Comparison of ENCODE assay signal across 19 mouse cellular contexts in genomic region chr4:135597571-135597970, GRCm38 (mm10). TPM values are rescaled to one million over a fixed set of nuclear protein-coding genes. Genes with fewer than 3 reads are reported as not detected.
DNase-seq lines count a peak whose midpoint lies in the region; ATAC-seq lines count a peak whose summit lies in the region.
"Had no signal": no experiment of that assay in that cellular context is flagged by ENCODE, and none has a peak within 500 bp of the region (broad histone marks: within the 10 kb centered on the region; RNA-seq: fewer than 3 reads in every experiment).

No protein-coding gene starts in this region.

- no peaks in the 10 kb centered on the region for H3K27me3 ChIP-seq in heart, embryonic 16.5 days (ENCODE audit: control insufficient read depth, insufficient read depth, low read length)
- H3K27me3 ChIP-seq in lung, embryonic 16.5 days (ENCODE audit: control insufficient read depth, insufficient read depth, low read depth, low read length), result no peaks in the 10 kb centered on the region
- H3K27me3 ChIP-seq: embryonic facial prominence, embryonic 12.5 days; forebrain, embryonic 13.5 days; limb, embryonic 13.5 days had no signal

- no peak overlapping the region for H3K9ac ChIP-seq in heart, embryonic 16.5 days (ENCODE audit: low read length)
- no peak overlapping the region for H3K9ac ChIP-seq in lung, embryonic 16.5 days (ENCODE audit: low read length)
- H3K9ac ChIP-seq: embryonic facial prominence, embryonic 12.5 days; forebrain, embryonic 13.5 days; limb, embryonic 13.5 days; liver, postnatal 0 days had no signal

- H3K27ac ChIP-seq in heart, embryonic 16.5 days (ENCODE audit: low read length), result peak overlapping the region; percentile 32; the same call in 1 of the 2 replicates
- peak overlapping the region; percentile 30; the same call in 1 of the 2 replicates for H3K27ac ChIP-seq in lung, embryonic 16.5 days (ENCODE audit: low read length)
- H3K27ac ChIP-seq: embryonic facial prominence, embryonic 12.5 days; forebrain, embryonic 13.5 days; left cerebral cortex, adult 2 months; limb, embryonic 13.5 days had no signal

- intact Hi-C loops in heart, postnatal 36 days (cut with DNase I), result no loop called here

- peaks cover 7% of the 10 kb centered on the region; the same call in 1 of the 2 replicates for H3K9me3 ChIP-seq in heart, embryonic 16.5 days (replicated peaks; ENCODE audit: control insufficient read depth, low read length)
- no peaks in the 10 kb centered on the region; the same call in 1 of the 2 replicates for H3K9me3 ChIP-seq in lung, embryonic 16.5 days (ENCODE audit: control insufficient read depth, low read length)
- H3K9me3 ChIP-seq: embryonic facial prominence, embryonic 12.5 days had no signal

- H3K4me2 ChIP-seq in heart, embryonic 16.5 days (ENCODE audit: low read depth, low read length), result no peak overlapping the region
- no peak overlapping the region for H3K4me2 ChIP-seq in lung, embryonic 16.5 days (ENCODE audit: low read depth, low read length)
- H3K4me2 ChIP-seq: embryonic facial prominence, embryonic 12.5 days; forebrain, embryonic 13.5 days; limb, embryonic 13.5 days; midbrain, embryonic 11.5 days had no signal

- peaks cover 19% of the 10 kb centered on the region for H3K4me1 ChIP-seq in heart, embryonic 16.5 days (ENCODE audit: control insufficient read depth, insufficient read depth, low read length)
- H3K4me1 ChIP-seq in lung, embryonic 16.5 days (replicated peaks; ENCODE audit: control insufficient read depth, insufficient read depth, low read length), result peaks cover 10% of the 10 kb centered on the region

- ATAC-seq in heart, embryonic 16.5 days (replicated peaks; ENCODE audit: extremely low read depth, insufficient read depth, low FRiP score), result no peak
- peak; percentile 49; the same call in 1 of the 2 replicates for ATAC-seq in lung, embryonic 16.5 days (ENCODE audit: low read depth)
- no peak for ATAC-seq in monocyte, adult 5-6 weeks (replicated peaks; ENCODE audit: insufficient number of reproducible peaks, low FRiP score, low TSS enrichment, poor library complexity, severe bottlenecking)
- ATAC-seq: forebrain, embryonic 13.5 days; liver, postnatal 0 days had no signal

- H3K4me3 ChIP-seq in heart, embryonic 16.5 days (ENCODE audit: low read length), result no peak overlapping the region
- no peak overlapping the region for H3K4me3 ChIP-seq in lung, embryonic 16.5 days (ENCODE audit: low read length)
- H3K4me3 ChIP-seq: embryonic facial prominence, embryonic 12.5 days; forebrain, embryonic 13.5 days; left cerebral cortex, adult 2 months; limb, embryonic 13.5 days had no signal

- DNase-seq in heart, postnatal 36 days, result no peak
- no peak for DNase-seq in lung, postnatal 4 days
- DNase-seq in kidney, postnatal 36 days, result peak; percentile 9
- peak; percentile 87 for DNase-seq in urinary bladder, postnatal 14 days (ENCODE audit: low spot score)
- no peak for DNase-seq in neural tube, embryonic 10.5 days (ENCODE audit: extremely low spot score, low spot score)
- DNase-seq: adrenal gland, adult 8-10 months; cerebellum, postnatal 36 days; liver, postnatal 0 days; right cerebral cortex, postnatal 4 days; thymus, postnatal 14 days had no signal

- WGBS in heart, embryonic 16.5 days, result 87% methylated on average over 5 of the region's 5 CpGs
- 81% methylated on average over 5 of the region's 5 CpGs for WGBS in lung, embryonic 16.5 days

- H3K36me3 ChIP-seq in heart, embryonic 16.5 days (ENCODE audit: control insufficient read depth, insufficient read depth), result no peaks in the 10 kb centered on the region
- H3K36me3 ChIP-seq in lung, embryonic 16.5 days (ENCODE audit: control insufficient read depth, insufficient read depth, low read length), result no peaks in the 10 kb centered on the region
- H3K36me3 ChIP-seq: embryonic facial prominence, embryonic 12.5 days; limb, embryonic 13.5 days had no signal

RNA-seq across cellular contexts. Expression of gene Grhl3, which starts 24.1 kb away (rescaled TPM):
- polyA plus RNA-seq in heart, embryonic 16.5 days (2015; fragmentation: Nextera tagmentation; extraction: Ambion mirVana), result 6.8 TPM in 2 replicates
- total RNA-seq in heart, postnatal 36 days (2021), result not detected
- polyA plus RNA-seq in lung, embryonic 16.5 days (2015; fragmentation: Nextera tagmentation; extraction: Ambion mirVana), result 3.8 and 4.7 TPM in 2 replicates
- total RNA-seq in monocyte, adult 5-6 weeks (2017), result 0.38 TPM in 1 of 3 replicates, not detected in the others
- total RNA-seq: heart, adult 18-20 months had no signal

Comparison
In these comparisons a context has a peak if more than half of its experiments do, and no peak if none do; other contexts are left out.
1. DNase-seq: peak in kidney, postnatal 36 days (2 of 2) and urinary bladder, postnatal 14 days (single experiment); none in heart, postnatal 36 days (0 of 2), lung, postnatal 4 days (0 of 2) and neural tube, embryonic 10.5 days (single experiment).